Mouse (Mus musculus) heart, postnatal 0 days (tissue): Measurements from ENCODE around the gene Papolb. TPM values are rescaled to one million over a fixed set of nuclear protein-coding genes. Genes with fewer than 3 reads are reported as not detected.

Source experiments
- ATAC-seq: fragments of 200-750 bp; cut with Nextera tagmentation; 2 replicates; pipeline ENCODE4 v1.8.0; 2017; ENCODE audit warnings: low read depth, moderate number of reproducible peaks, moderate library complexity; ENCODE audit not compliant: insufficient read depth
- DNase-seq: peaks from one replicate; pipeline ENCODE4 v3.0.0-alpha.2; 2016; ENCODE audit warnings: low spot score
- H3K27ac ChIP-seq: fragments of 300-500 bp; sonication (generic); 2 replicates; pipeline ENCODE4 v1.5.1; 2014; ENCODE audit warnings: low read depth, mild to moderate bottlenecking
- H3K27me3 ChIP-seq: fragments of 300-500 bp; sonication (generic); 2 replicates; pipeline ENCODE4 v1.6.1; 2014; ENCODE audit warnings: low read length, mixed read lengths; ENCODE audit not compliant: control insufficient read depth, insufficient read depth
- H3K36me3 ChIP-seq: fragments of 300-500 bp; sonication (generic); replicated peaks from 2 replicates; pipeline ENCODE4 v1.6.1; 2014; ENCODE audit warnings: low read length, mixed read lengths; ENCODE audit not compliant: control insufficient read depth, insufficient read depth
- H3K4me1 ChIP-seq: fragments of 300-500 bp; sonication (generic); 2 replicates; pipeline ENCODE4 v1.6.1; 2014; ENCODE audit warnings: antibody characterized with exemption; ENCODE audit not compliant: control insufficient read depth, insufficient read depth
- H3K4me2 ChIP-seq: fragments of 300-500 bp; sonication (generic); 2 replicates; pipeline ENCODE4 v1.6.1; 2014; ENCODE audit warnings: low read depth, mild to moderate bottlenecking, low read length, moderate library complexity
- H3K4me3 ChIP-seq: fragments of 300-500 bp; sonication (generic); 2 replicates; pipeline ENCODE4 v1.5.1; 2014; ENCODE audit warnings: low read depth, low read length
- H3K9ac ChIP-seq: fragments of 300-500 bp; sonication (generic); replicated peaks from 2 replicates; pipeline ENCODE4 v1.6.1; 2014; ENCODE audit warnings: low read depth, low read length, mixed read lengths
- H3K9me3 ChIP-seq: fragments of 300-500 bp; sonication (generic); replicated peaks from 2 replicates; pipeline ENCODE4 v1.6.1; 2016; ENCODE audit warnings: low read length; ENCODE audit not compliant: control insufficient read depth
- CTCF ChIP-seq: IDR thresholded peaks from 2 replicates; pipeline ENCODE4 v1.5.1; 2016; ENCODE audit warnings: antibody characterized with exemption, control low read depth, low read depth
- EP300 ChIP-seq: IDR thresholded peaks from 2 replicates; pipeline ENCODE4 v1.6.1; 2016; ENCODE audit warnings: antibody characterized with exemption, low read depth
- WGBS: fragments of 180-500 bp; shearing (Covaris S2); extraction: QIAGEN DNeasy Blood & Tissue Kit; methylation state at CpG from one replicate; pipeline ENCODE4 v1.1.7; 2014; 5-methylcytosine and 5-hydroxymethylcytosine counted together
- polyA plus RNA-seq: library from polyadenylated mRNA; unstranded; fragments of >200 nt; fragmentation: Nextera tagmentation; extraction: Ambion mirVana; gene quantifications from 2 replicates; pipeline ENCODE4 v1.2.1, GENCODE M21; 2015
- total RNA-seq: library from RNA; depleted of rRNA; stranded (reverse); fragments of >200 nt; gene quantifications from 2 replicates; pipeline ENCODE4 v1.2.3, GENCODE M21; 2014; ENCODE audit warnings: low replicate concordance

Papolb gene
- total and polyA plus RNA-seq, 2 experiments from 2014 or later, result 0.08 TPM; not detected in 1

DNA sequence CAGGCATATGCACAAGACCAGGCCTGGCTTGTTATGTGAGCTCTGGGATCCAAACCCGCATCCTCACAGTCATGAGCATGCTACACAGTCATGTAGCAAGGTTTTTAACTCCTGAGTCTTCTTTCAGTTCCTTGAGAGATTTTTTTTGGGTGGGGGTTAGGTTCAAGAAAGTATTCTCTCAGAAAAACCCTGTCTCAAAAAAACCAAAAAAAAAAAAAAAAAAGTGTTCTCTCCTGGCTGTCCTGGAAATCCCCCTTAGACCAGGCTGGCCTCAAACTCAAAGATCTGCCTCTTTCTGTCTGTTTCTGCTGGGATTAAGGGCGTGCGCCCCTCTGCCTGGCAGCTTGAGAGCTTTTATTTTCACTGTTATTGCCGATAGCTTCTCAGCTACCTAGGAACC is 5.5 kb upstream of the Papolb start:
- H3K27ac ChIP-seq, result no peak overlapping the region
- H3K4me3 ChIP-seq, result no peak overlapping the region
- H3K9me3 ChIP-seq, result no peaks in the 10 kb centered on the region
- TF ChIP-seq CTCF, result no peak
- TF ChIP-seq EP300, result no peak
- WGBS, result 77% methylated on average over 4 of the region's 4 CpGs
- H3K4me2 ChIP-seq, result no peak overlapping the region
- no peak for ATAC-seq
- no peaks in the 10 kb centered on the region for H3K27me3 ChIP-seq
- H3K4me1 ChIP-seq, result peaks cover 7% of the 10 kb centered on the region; the same call in 1 of the 2 replicates
- no peaks in the 10 kb centered on the region for H3K36me3 ChIP-seq
- no peak overlapping the region for H3K9ac ChIP-seq
- no peak for DNase-seq

DNA sequence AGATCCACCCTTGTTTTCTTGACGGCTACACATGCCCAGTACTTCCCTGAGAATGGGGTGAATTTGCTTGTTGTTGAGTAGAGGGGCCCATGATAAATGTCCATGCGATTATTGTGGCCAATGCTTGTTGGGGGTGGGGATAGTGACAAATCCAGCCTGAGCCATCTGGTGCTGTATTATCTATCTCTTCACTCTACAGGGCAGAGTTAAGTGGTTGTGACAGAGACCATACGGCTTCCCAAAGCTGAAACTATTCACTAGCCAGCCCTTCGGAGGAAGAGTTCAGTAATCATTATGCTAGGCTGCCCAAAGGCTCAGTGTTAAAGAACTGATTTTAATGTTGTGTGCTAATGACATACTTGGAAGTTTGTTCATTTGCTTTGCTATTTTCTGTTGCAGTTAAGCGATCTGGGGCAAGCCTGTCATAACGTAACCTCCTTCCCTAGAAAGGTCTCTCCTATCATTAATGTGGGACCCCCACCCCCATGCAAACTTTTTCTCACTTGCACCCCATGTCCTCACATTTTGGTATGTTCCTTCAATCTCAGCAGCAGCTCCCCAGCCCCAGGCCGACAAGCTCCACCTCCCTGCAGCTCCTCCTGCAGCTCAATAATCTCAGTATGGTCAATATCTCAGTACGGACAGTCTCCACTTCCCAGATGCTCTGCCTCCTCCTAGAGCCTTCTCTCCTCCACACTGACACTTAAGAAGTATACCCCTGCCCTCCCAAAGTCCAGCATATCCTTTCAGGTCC is 5.0 kb downstream of the Papolb start:
- H3K36me3 ChIP-seq, result no peaks in the 10 kb centered on the region
- 44% methylated on average over 8 of the region's 8 CpGs for WGBS

DNA sequence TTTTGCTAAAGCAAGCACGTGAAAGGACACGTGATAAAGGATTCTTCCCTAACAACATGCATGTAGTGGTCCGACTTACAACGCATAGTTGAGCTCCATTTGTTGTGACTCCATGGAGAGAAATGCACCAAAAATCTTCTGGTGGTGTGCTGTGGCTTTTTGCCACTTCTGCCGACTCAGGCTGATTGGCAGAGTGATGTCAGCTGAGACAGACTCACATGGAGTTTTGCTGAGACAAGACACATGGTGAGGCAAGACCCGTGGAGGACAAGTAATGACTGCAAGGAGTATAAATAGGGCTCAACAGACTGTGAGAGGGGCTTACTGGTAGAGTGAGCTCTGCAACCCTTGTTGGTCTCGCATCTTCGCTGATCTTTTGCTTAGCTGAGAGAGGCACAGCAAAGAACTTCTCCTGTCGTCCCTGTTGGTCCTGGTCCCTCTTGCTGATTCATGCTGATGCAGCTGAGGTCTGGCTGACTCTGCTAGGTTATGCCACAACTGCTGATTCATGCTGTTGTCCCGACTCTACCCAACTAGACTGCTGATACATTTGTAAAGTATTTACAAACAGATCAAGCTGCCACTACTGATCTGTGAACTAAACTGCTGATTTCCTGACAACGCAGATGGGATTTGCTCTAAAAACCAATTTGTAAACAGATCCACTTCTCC is 8.5 kb downstream of the Papolb start:
- no peak overlapping the region for H3K4me2 ChIP-seq
- no peaks in the 10 kb centered on the region for H3K9me3 ChIP-seq
- DNase-seq (no peak), ATAC-seq (no peak)
- peaks cover 23% of the 10 kb centered on the region for H3K4me1 ChIP-seq
- no peak overlapping the region for H3K4me3 ChIP-seq
- TF ChIP-seq CTCF (no peak), EP300 (no peak)
- no peaks in the 10 kb centered on the region for H3K27me3 ChIP-seq
- H3K9ac ChIP-seq, result no peak overlapping the region
- WGBS, result 81% methylated on average over 11 of the region's 11 CpGs
- no peaks in the 10 kb centered on the region for H3K36me3 ChIP-seq
- no peak overlapping the region for H3K27ac ChIP-seq

More for the DNA sequence above, 5.0 kb downstream of the Papolb start:
- Histone ChIP-seq H3K9me3 (0 out of 2 replicates have a peak, but pooled peaks cover 4% of the 10 kb centered on the region), H3K27ac (no peak overlapping the region), H3K27me3 (no peaks in the 10 kb centered on the region), H3K4me3 (no peak overlapping the region), H3K9ac (no peak overlapping the region), H3K4me2 (no peak overlapping the region), H3K4me1 (peaks cover 13% of the 10 kb centered on the region; the same call in 1 of the 2 replicates)
- TF ChIP-seq CTCF, result no peak
- TF ChIP-seq EP300, result no peak
- no peak for DNase-seq
- no peak; the same call in 1 of the 2 replicates for ATAC-seq

DNA sequence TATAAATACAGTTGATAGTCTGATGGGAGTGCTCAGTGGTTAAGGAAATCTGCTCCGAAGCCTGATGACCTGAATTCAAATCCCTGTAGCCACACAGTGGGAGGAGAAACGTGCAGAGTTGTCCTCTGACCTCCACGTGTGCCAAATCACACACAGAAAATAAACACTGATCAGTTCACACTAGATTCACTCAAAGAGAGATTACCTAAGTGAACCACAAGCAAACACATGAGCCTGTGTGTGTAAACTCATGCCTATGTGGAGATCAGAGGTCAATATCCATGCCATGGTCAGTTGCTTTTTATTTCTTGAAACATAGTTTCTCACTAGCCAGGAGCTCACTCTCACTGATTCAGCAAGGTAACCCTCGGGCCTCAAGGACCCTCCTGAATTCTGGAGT is 9.5 kb downstream of the Papolb start:
- no peak for TF ChIP-seq CTCF
- no peak for TF ChIP-seq EP300
- Histone ChIP-seq H3K4me2 (no peak overlapping the region), H3K4me1 (peaks cover 22% of the 10 kb centered on the region), H3K9me3 (no peaks in the 10 kb centered on the region), H3K27me3 (no peaks in the 10 kb centered on the region), H3K4me3 (no peak overlapping the region), H3K27ac (no peak overlapping the region), H3K36me3 (no peaks in the 10 kb centered on the region), H3K9ac (no peak overlapping the region)
- ATAC-seq (no peak), DNase-seq (no peak)
- WGBS, result 81% methylated on average over 4 of the region's 4 CpGs

DNA sequence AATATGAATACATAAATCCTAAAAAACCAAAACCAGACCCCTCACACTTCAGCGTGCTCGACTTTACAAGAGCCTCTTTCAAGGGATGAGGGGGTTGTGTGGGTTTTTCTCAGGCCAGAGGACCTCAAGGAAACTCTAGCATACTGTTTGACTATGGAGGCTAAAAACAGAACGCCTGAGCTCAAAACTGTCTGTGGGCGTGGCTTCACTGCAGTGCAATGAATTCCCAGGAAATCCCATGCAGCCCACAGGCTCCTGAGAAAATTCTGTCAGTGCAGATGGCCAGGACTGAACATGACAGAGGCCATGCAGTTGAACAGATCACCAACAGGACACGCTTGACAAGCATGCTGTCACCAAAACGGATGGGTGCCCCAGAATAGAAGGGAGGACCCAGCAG is 10.9 kb downstream of the Papolb start:
- no peak for ATAC-seq
- H3K4me1 ChIP-seq, result peaks cover 10% of the 10 kb centered on the region; the same call in 1 of the 2 replicates
- no peak overlapping the region for H3K4me3 ChIP-seq
- H3K27me3 ChIP-seq, result no peaks in the 10 kb centered on the region
- H3K9me3 ChIP-seq, result no peaks in the 10 kb centered on the region
- H3K4me2 ChIP-seq, result no peak overlapping the region
- no peak for DNase-seq
- WGBS, result 29% methylated on average over 6 of the region's 6 CpGs
- TF ChIP-seq EP300 (no peak), CTCF (no peak)
- H3K9ac ChIP-seq, result no peak overlapping the region
- peak overlapping the region; percentile 20; the same call in 1 of the 2 replicates for H3K27ac ChIP-seq
- H3K36me3 ChIP-seq, result no peaks in the 10 kb centered on the region
